Mouse (Mus musculus): Measurements from ENCODE around the gene Gpank1.

The Gpank1 gene

DNA sequence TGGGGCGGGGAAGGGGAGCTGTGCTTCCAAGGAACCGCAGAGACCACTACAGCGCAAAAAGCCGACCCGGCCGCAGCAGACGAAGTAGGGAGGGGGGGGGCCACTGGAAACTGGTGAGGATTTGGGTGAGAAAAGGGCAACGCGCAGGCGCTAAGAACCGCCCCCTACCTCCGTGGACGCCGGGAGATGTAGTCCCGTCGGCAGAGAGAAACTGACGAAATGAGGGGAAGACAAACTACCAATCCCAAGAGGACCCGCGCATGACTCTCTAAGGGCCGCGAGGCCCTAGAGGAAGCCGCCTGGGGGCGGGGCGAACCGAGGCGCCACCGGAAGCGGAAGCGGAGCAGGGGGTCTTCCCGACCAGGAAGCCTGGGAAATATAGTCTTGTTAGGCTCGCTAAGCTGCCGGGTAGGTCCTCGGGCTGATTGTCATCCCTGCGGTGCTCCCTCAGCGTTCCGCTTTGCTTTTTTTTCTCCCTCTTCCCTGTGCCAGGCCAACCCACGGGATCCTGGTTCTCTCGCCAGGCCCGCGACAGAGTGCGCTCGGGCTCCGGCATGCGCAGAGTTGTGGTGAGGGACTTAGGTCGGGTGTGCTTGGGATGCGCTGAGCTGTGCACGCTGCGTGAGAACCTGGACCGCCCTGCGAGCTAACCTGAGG is at the start of gene Gpank1:
Gene Gpank1 (plus strand): TSS at position 313 of the 657 bp plus-strand sequence.
- DNase-seq (ENCODE audit: extremely low read depth, low read depth): peak; percentile 87

- DNase-seq (ENCODE audit: extremely low read depth, low read depth): no peak
These were observed 47.2 kb upstream of the Gpank1 start for GRCm38 (mm10) chr17:35074097-35074496.

DNA sequence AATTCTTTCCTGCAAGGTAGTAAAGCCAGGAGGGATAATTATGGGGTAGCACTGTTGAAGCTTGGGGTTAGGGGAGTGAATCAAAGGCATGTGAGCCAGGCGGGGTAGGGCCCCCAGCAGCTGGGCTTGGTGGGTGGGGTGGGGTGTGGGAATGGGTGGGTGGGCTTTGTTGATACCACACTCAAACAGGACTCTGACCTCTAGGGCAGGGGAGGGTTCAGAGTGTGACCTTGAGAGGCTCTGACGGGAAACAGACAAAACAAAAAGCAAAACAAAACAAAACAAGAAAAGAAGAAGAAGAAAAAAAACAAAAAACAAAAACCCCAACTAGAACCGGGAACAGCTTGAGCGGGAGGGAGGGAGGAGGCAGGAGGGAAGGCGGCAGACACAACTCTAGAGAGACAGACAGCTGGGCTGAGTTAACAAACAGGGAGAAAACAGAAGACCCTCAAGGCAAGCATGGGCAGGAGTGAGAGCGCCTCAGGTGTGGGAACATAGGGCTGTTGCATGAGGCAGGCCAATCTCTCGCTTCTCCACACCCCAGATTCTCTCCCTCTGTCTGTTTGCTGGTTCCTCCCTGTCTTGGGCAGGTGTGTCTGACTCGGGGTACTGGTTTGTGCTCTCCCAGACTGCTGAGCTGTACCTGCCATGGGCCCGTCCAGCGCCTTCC is 44.6 kb upstream of the Gpank1 start, which contains the start of gene Ly6g6e:
Gene Ly6g6e (plus strand): TSS at position 396 of the 670 bp plus-strand sequence.
- DNase-seq (ENCODE audit: extremely low read depth, low read depth): no peak

GRCm38 (mm10) chr17:35077285-35077684 is 44.0 kb upstream of the Gpank1 start:
- DNase-seq (ENCODE audit: extremely low read depth, low read depth): no peak

DNA sequence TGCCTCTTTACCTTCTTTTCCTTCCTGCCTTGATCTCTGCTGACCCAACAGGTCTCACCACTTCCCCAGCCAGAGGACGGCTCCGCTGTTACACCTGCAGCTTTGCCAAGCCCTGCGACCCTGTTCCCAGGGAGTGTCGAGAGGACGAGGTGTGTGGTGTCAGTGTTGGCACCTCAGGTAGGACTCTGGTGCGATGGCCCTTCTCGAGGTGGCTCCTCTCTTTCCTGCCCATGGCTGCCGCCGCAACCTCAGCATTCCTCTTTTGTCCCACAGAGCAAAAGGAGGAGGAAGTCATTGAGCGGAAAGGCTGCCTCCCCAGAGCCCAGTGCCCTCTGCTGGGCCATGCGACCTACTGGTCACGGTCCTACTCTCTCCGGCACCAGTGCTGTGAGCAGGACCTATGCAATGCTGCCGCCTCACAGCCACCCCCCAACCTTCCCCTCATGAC is 43.4 kb upstream of the Gpank1 start, which contains the start of gene Ly6g6d:
Gene Ly6g6d (minus strand): TSS at position 280 of the 448 bp plus-strand sequence.
- DNase-seq (ENCODE audit: extremely low read depth, low read depth): no peak

DNA sequence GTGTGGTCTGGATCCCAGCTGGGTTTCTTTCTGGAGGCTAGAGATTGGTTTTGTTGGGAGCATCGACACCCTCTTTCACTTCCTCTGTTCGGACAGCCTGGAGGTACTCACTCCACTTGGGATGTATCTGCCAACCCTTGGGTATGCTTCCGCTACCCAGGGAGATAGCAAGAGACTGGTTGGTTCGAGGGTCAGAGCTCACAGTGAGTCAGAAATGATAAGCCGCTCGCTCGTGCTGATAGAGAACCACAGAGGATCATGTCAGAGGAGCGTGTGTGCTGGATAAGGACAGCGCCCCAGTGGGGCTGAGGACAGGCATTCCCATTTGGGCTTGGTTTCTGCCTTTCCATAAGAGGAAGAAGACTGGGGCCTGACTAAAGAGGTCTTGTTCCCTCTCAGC is 41.5 kb upstream of the Gpank1 start:
- DNase-seq (ENCODE audit: extremely low read depth, low read depth): peak; percentile 99

GRCm38 (mm10) chr17:35080248-35080647 is 41.0 kb upstream of the Gpank1 start:
- DNase-seq (ENCODE audit: extremely low read depth, low read depth): no peak

- peak; percentile 56 for DNase-seq (ENCODE audit: extremely low read depth, low read depth)
These were observed 40.5 kb upstream of the Gpank1 start for GRCm38 (mm10) chr17:35080710-35081109.

- DNase-seq (ENCODE audit: extremely low read depth, low read depth): no peak
These were observed 38.2 kb upstream of the Gpank1 start for GRCm38 (mm10) chr17:35082841-35083576.

GRCm38 (mm10) chr17:35083929-35084497 is 37.2 kb upstream of the Gpank1 start:
- no peak for DNase-seq (ENCODE audit: extremely low read depth, low read depth)

- no peak for DNase-seq (ENCODE audit: extremely low read depth, low read depth)
These were observed 35.9 kb upstream of the Gpank1 start, which contains the start of gene Ly6g6f for GRCm38 (mm10) chr17:35085208-35085865. TSS of gene Ly6g6f (minus strand) at chr17:35085610.

DNA sequence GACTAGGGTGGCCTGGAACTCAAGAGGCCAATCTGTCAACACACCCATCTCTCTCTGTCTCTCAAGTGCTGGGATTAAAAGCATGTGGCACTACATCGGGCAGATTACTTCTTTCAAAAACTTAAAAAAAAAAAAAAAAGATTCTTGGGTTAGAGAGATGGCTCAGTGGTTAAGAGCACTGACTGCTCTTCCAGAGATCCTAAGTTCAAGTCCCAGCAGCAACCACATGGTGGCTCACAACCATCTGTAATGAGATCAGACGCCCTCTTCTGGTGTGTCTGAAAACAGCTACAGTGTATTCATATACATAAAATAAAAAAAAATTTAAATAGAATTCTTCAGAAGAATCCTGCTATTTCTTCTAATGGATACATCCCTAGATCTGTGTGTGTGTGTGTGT is 33.1 kb upstream of the Gpank1 start:
- DNase-seq (ENCODE audit: extremely low read depth, low read depth): no peak

- DNase-seq (ENCODE audit: extremely low read depth, low read depth): peak; percentile 74
These were observed 32.2 kb upstream of the Gpank1 start, which contains the start of gene Abhd16a for GRCm38 (mm10) chr17:35088825-35089644. TSS of gene Abhd16a (plus strand) at chr17:35089263.

DNA sequence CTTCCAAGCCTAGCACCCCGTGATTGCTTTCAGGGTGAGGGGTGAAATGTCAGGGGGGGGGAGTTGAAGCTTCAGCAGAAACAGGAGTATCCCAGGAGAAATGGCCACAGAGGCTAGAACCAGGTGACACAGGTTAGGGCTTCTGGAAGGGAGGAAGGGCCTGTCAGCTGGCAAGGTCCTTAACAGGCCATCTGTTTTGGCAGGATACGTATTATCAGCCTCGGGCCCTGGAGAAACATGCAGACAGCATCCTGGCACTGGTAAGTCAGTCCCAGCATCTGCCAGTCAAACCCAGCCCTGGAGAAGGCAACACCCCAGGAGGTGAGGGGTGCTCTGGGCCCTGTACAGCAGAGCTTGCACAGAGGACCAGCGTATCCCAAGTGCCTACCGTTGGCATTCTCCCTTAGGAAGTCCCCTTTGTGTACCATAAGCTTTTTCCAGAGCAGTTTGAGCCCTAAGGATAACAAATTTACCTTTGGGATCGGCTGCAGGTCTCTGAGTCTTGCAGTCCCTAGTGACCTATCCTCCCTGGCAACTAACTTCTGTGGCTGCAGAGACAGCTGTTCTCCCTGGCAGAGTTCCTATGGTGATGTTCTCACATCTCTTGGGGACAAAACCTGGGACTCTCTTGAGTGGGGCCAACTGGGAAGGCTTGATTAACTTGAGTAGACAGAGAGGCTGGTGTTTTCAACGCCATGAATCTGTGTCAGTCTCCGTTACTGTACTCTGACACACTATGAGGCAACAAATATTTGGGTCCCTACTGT is 30.9 kb upstream of the Gpank1 start:
- no peak for DNase-seq (ENCODE audit: extremely low read depth, low read depth)

DNA sequence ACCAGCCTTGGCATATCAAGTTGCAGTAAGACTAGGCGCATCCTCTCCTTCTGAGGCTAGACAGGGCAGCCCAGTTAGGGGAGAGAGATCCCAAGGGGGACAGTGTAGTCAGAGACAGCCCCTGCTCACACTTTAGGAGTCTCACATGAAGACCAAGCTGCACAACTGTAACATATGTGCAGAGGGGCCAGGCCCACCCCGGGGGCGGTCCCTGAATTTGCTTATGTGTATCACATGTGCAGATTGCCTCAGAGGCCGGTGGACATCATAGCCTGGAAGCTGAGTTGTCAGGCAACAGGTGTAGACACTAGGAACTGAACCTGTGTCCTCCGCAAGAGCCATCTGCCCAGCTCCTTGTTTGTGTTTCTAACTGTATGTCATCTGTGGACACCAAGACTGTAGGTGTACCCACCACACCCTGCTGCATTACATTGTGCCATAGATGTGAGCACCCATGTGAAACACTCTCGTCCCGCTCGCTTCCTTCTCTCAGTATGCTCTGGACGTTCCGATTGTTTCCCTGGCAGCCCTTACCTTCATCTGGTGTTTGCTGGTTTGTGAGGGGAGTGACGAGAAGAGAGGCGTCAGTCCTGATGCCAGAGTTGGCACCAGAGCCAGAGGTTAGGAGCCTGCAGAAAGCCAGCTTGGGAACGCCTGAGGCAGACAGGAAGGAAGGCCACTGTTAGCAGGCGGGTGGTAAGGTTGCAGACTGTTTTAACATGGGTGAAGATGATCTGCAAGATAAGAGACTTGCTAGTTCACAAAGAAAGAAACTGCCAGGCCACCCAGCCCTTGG is 28.7 kb upstream of the Gpank1 start:
- DNase-seq (ENCODE audit: extremely low read depth, low read depth): no peak

DNA sequence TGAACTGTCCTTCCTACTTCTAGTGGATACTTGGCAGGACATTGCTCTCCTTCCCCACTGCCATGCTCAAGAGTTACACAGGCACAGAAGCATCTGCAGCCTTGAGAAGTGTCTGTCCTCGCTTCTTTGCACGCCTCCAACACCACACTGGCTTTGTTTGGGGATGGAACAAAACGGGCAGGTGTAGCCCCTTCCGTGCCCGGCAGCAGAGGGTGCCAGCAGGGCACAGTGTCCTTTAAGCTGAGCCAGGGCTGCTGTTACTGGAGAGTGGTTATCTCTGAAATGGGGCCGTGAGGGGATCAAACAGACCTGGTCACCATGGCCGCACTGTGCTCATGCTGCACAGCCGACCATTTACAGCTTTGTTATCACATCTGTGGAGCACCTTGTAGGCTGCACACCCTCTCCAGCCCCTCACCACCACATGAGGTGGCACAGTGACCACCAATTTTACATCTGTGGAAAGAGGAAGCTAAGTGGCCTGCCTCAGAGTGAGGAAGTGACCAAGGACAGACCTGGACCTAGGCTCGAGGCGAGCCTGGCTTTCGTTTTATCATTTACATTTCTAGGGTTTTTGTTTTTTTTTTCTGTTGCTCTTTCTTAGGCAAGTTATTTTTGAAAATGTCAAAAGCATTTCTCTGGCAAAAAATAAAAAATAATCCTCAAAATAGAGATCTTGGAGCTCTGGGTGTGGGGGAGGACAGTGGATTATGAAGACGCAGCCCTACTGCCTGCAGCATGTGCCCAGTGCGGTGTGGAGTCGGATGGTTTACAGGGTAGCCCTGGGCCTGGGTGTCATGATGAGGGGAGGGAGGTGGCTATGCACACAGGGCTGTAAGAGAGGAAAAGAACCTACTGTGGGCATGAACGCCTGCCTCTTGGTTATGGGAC is 26.5 kb upstream of the Gpank1 start:
- DNase-seq (ENCODE audit: extremely low read depth, low read depth): no peak

GRCm38 (mm10) chr17:35096597-35096996 is 24.7 kb upstream of the Gpank1 start:
- no peak for DNase-seq (ENCODE audit: extremely low read depth, low read depth)
